Mouse (Mus musculus) frontal cortex, adult 2 months (tissue): Measurements from ENCODE around the gene Gm11563. TPM values are rescaled to one million over a fixed set of nuclear protein-coding genes. Genes with fewer than 3 reads are reported as not detected.
A peak's percentile ranks its signal among the peaks of the same experiment; 100 is the strongest.

ENCODE experiments used
- DNase-seq, 2 experiments: peaks; one replicate each; pipeline ENCODE4 v3.0.0; 2022; ENCODE audit warnings: low spot score in 1 of 2; ENCODE audit errors: extremely low spot score in 1 of 2
- polyA plus RNA-seq: library from polyadenylated mRNA; depleted of rRNA; stranded (reverse); fragments of >200 nt; gene quantifications from 2 replicates; pipeline ENCODE4 v1.2.3, GENCODE M21; 2012; rRNA removed

Gm11563 gene
- polyA plus RNA-seq, 1 experiment: not detected

- DNase-seq: peak; percentile 46 to 61
Observed at GRCm38 (mm10) chr11:99609126-99609525, 49.6 kb downstream of the Gm11563 start.

Other genes with a start within 250 kb of the Gm11563 start
- 6.7 and 9.7 TPM in 2 replicates for gene Krt12, start 236.7 kb downstream of the Gm11563 start, polyA plus RNA-seq
- 0.08 TPM in 2 replicates for gene Krt20, start 220.8 kb downstream of the Gm11563 start, polyA plus RNA-seq
- gene Krt23, start 165.8 kb downstream of the Gm11563 start, polyA plus RNA-seq: 0.15 TPM in 1 of 2 replicates, not detected in the other
- gene Krt39, start 137.6 kb downstream of the Gm11563 start, polyA plus RNA-seq: not detected in 2 replicates
- gene Krt40, start 115.8 kb downstream of the Gm11563 start, polyA plus RNA-seq: 0.08 TPM in 1 of 2 replicates, not detected in the other
- gene Krtap3-3, start 108.1 kb downstream of the Gm11563 start, polyA plus RNA-seq: not detected in 2 replicates
- gene Krtap3-2, start 102.1 kb downstream of the Gm11563 start, polyA plus RNA-seq: not detected in 2 replicates
- gene Gm11939, start 99.5 kb downstream of the Gm11563 start, polyA plus RNA-seq: not detected in 2 replicates
- not detected in 2 replicates for gene Krtap3-1, start 92.3 kb downstream of the Gm11563 start, polyA plus RNA-seq
- not detected in 2 replicates for gene Krtap1-5, start 77.9 kb downstream of the Gm11563 start, polyA plus RNA-seq
- gene Krtap1-4, start 75.3 kb downstream of the Gm11563 start, polyA plus RNA-seq: not detected in 2 replicates
- gene Krtap1-3, start 67.6 kb downstream of the Gm11563 start, polyA plus RNA-seq: not detected in 2 replicates
- not detected in 2 replicates for gene Krtap9-3, start 60.9 kb downstream of the Gm11563 start, polyA plus RNA-seq
- not detected in 2 replicates for gene Gm11938, start 55.7 kb downstream of the Gm11563 start, polyA plus RNA-seq
- not detected in 2 replicates for gene Gm11937, start 48.8 kb downstream of the Gm11563 start, polyA plus RNA-seq
- not detected in 2 replicates for gene Krtap2-4, start 44.1 kb downstream of the Gm11563 start, polyA plus RNA-seq
- not detected in 2 replicates for gene Gm11562, start 38.5 kb downstream of the Gm11563 start, polyA plus RNA-seq
- gene Krtap4-1, start 30.7 kb downstream of the Gm11563 start, polyA plus RNA-seq: not detected in 2 replicates
- gene Krtap4-2, start 23.9 kb downstream of the Gm11563 start, polyA plus RNA-seq: not detected in 2 replicates
- not detected in 2 replicates for gene Krtap4-7, start 14.9 kb downstream of the Gm11563 start, polyA plus RNA-seq
- not detected in 2 replicates for gene Gm11555, start 8.7 kb downstream of the Gm11563 start, polyA plus RNA-seq
- gene Krtap4-6, start 7.0 kb upstream of the Gm11563 start, polyA plus RNA-seq: not detected in 2 replicates
- gene Gm14190, start 31.8 kb upstream of the Gm11563 start, polyA plus RNA-seq: not detected in 2 replicates
- gene Gm14180, start 75.3 kb upstream of the Gm11563 start, polyA plus RNA-seq: not detected in 2 replicates
- not detected in 2 replicates for gene Gm11595, start 114.0 kb upstream of the Gm11563 start, polyA plus RNA-seq
- gene Krtap4-8, start 121.7 kb upstream of the Gm11563 start, polyA plus RNA-seq: not detected in 2 replicates
- not detected in 2 replicates for gene Krtap4-9, start 126.2 kb upstream of the Gm11563 start, polyA plus RNA-seq
- gene Gm11596, start 134.5 kb upstream of the Gm11563 start, polyA plus RNA-seq: not detected in 2 replicates
- gene Gm11569, start 140.0 kb upstream of the Gm11563 start, polyA plus RNA-seq: not detected in 2 replicates
- gene Gm11554, start 145.5 kb upstream of the Gm11563 start, polyA plus RNA-seq: not detected in 2 replicates
- gene Krtap4-13, start 150.9 kb upstream of the Gm11563 start, polyA plus RNA-seq: not detected in 2 replicates
- not detected in 2 replicates for gene Gm11564, start 156.7 kb upstream of the Gm11563 start, polyA plus RNA-seq
- not detected in 2 replicates for gene 2300003K06Rik, start 179.1 kb upstream of the Gm11563 start, polyA plus RNA-seq
- gene Krtap4-16, start 192.6 kb upstream of the Gm11563 start, polyA plus RNA-seq: not detected in 2 replicates
- not detected in 2 replicates for gene Gm11568, start 199.0 kb upstream of the Gm11563 start, polyA plus RNA-seq
- not detected in 2 replicates for gene Gm11559, start 205.5 kb upstream of the Gm11563 start, polyA plus RNA-seq
- gene Krtap9-1, start 214.4 kb upstream of the Gm11563 start, polyA plus RNA-seq: not detected in 2 replicates
- gene Gm11567, start 220.2 kb upstream of the Gm11563 start, polyA plus RNA-seq: not detected in 2 replicates
- not detected in 2 replicates for gene Krtap31-1, start 249.0 kb upstream of the Gm11563 start, polyA plus RNA-seq